Mouse (Mus musculus) erythroid progenitor cell, adult 5-6 weeks (primary cell): Measurements from ENCODE around the gene 1600012H06Rik. TPM values are rescaled to one million over a fixed set of nuclear protein-coding genes. Genes with fewer than 3 reads are reported as not detected.
"Not testable (repeated sequence)": the region's sequence is repeated elsewhere in the genome, so short reads cannot be mapped to it uniquely, and the experiment has no call there.

Experiments
- ATAC-seq: replicated peaks from 2 replicates; pipeline ENCODE4 v1.8.0; 2016; ENCODE audit warnings: moderate number of reproducible peaks, mild to moderate bottlenecking, moderate TSS enrichment, inconsistent platforms; ENCODE audit not compliant: poor library complexity, low FRiP score, severe bottlenecking
- total RNA-seq, 2 experiments: library from RNA; stranded (forward) in 1 of 2; stranded (reverse) in 1 of 2; fragments of 150-400 nt in 1 of 2; fragments of 186-747, 209-891 nt in 1 of 2; gene quantifications; 2 replicates each; pipeline versions ENCODE4 v1.2.3 to v1.2.4; 2015 to 2017; ENCODE audit warnings: low replicate concordance in 2 of 2

1600012H06Rik gene
- total RNA-seq (2015; ENCODE audit: low replicate concordance) (12.3 and 12.6 TPM in 2 replicates), total RNA-seq (2017; ENCODE audit: low replicate concordance) (2.3 and 9.0 TPM in 2 replicates)

- ATAC-seq: peak; percentile 99
Measured at GRCm38 (mm10) chr17:14943009-14943728, at the start of gene 1600012H06Rik, which contains the start of gene Wdr27. TSS of gene 1600012H06Rik (plus strand) at chr17:14943184. TSS of gene Wdr27 (minus strand) at chr17:14943158.

- ATAC-seq: not testable (repeated sequence)
Measured at GRCm38 (mm10) chr17:14895058-14895457, 47.9 kb upstream of the 1600012H06Rik start.

GRCm38 (mm10) chr17:14898972-14899371 is 44.0 kb upstream of the 1600012H06Rik start:
- no peak for ATAC-seq

- no peak for ATAC-seq
Measured at GRCm38 (mm10) chr17:14903212-14903611, 39.8 kb upstream of the 1600012H06Rik start.

GRCm38 (mm10) chr17:14904206-14904605 is 38.8 kb upstream of the 1600012H06Rik start:
- no peak for ATAC-seq

GRCm38 (mm10) chr17:14904637-14905265 is 38.2 kb upstream of the 1600012H06Rik start:
- ATAC-seq: no peak

- no peak for ATAC-seq
Measured at GRCm38 (mm10) chr17:14906611-14907010, 36.4 kb upstream of the 1600012H06Rik start.

- ATAC-seq: no peak
Measured at GRCm38 (mm10) chr17:14907136-14907535, 35.8 kb upstream of the 1600012H06Rik start.

GRCm38 (mm10) chr17:14909331-14909730 is 33.7 kb upstream of the 1600012H06Rik start:
- ATAC-seq: no peak

GRCm38 (mm10) chr17:14910771-14911170 is 32.2 kb upstream of the 1600012H06Rik start:
- ATAC-seq: no peak

- no peak for ATAC-seq
Measured at GRCm38 (mm10) chr17:14912420-14912819, 30.6 kb upstream of the 1600012H06Rik start.

- no peak for ATAC-seq
Measured at GRCm38 (mm10) chr17:14912981-14913380, 30.0 kb upstream of the 1600012H06Rik start.

GRCm38 (mm10) chr17:14914401-14914800 is 28.6 kb upstream of the 1600012H06Rik start:
- no peak for ATAC-seq

- no peak for ATAC-seq
Measured at GRCm38 (mm10) chr17:14917866-14918265, 25.1 kb upstream of the 1600012H06Rik start.

- no peak for ATAC-seq
Measured at GRCm38 (mm10) chr17:14921582-14921981, 21.4 kb upstream of the 1600012H06Rik start.

GRCm38 (mm10) chr17:14927644-14928218 is 15.3 kb upstream of the 1600012H06Rik start:
- no peak for ATAC-seq

- ATAC-seq: no peak
Measured at GRCm38 (mm10) chr17:14928631-14929030, 14.4 kb upstream of the 1600012H06Rik start.

GRCm38 (mm10) chr17:14930697-14931096 is 12.3 kb upstream of the 1600012H06Rik start:
- ATAC-seq: no peak

- no peak for ATAC-seq
Measured at GRCm38 (mm10) chr17:14931469-14931868, 11.5 kb upstream of the 1600012H06Rik start.

GRCm38 (mm10) chr17:14935280-14935679 is 7.7 kb upstream of the 1600012H06Rik start:
- ATAC-seq: not testable (repeated sequence)
